Mouse (Mus musculus): ENCODE measurements at regions not wholly inside any gene's neighbourhood (a gene's known extent, or its start where the extent isn't known, plus 50 kb on each side); places are given as distances from the start of the nearest gene placed in this dataset.

- Histone ChIP-seq H3K9me3 (peaks cover 7% of the 10 kb centered on the region), H3K27me3 (replicated peaks) (peaks cover 7% of the 10 kb centered on the region), H3K4me3 (replicated peaks) (no peak overlapping the region), H3K4me1 (no peaks in the 10 kb centered on the region), H3K36me3 (replicated peaks; ENCODE audit: low read length) (no peaks in the 10 kb centered on the region)
- no peak for TF ChIP-seq GATA1 (IDR thresholded peaks at IDR 0.05; ENCODE audit: borderline replicate concordance, low read length)
- TF ChIP-seq FLI1 (IDR thresholded peaks at IDR 0.05; ENCODE audit: low read length) = no peak
Measured at GRCm38 (mm10) chr19:36213461-36213860, 93.6 kb upstream of the Ankrd1 start.

GRCm38 (mm10) chr19:36214188-36214968 is 94.5 kb upstream of the Ankrd1 start:
- Histone ChIP-seq H3K4me3 (replicated peaks) (no peak overlapping the region), H3K9me3 (peaks cover 7% of the 10 kb centered on the region), H3K36me3 (replicated peaks; ENCODE audit: low read length) (no peaks in the 10 kb centered on the region), H3K4me1 (no peaks in the 10 kb centered on the region), H3K27me3 (replicated peaks) (peaks cover 7% of the 10 kb centered on the region)
- TF ChIP-seq GATA1 (IDR thresholded peaks at IDR 0.05; ENCODE audit: borderline replicate concordance, low read length) (no peak), FLI1 (IDR thresholded peaks at IDR 0.05; ENCODE audit: low read length) (no peak)

- Histone ChIP-seq H3K27me3 (replicated peaks) (peaks cover 7% of the 10 kb centered on the region), H3K4me3 (replicated peaks) (no peak overlapping the region), H3K36me3 (replicated peaks; ENCODE audit: low read length) (no peaks in the 10 kb centered on the region), H3K4me1 (peaks cover 11% of the 10 kb centered on the region), H3K9me3 (peaks cover 7% of the 10 kb centered on the region)
- TF ChIP-seq FLI1 (IDR thresholded peaks at IDR 0.05; ENCODE audit: low read length) = no peak
- TF ChIP-seq GATA1 (IDR thresholded peaks at IDR 0.05; ENCODE audit: borderline replicate concordance, low read length) = no peak
Measured at GRCm38 (mm10) chr19:36217177-36217576, 97.3 kb upstream of the Ankrd1 start.

GRCm38 (mm10) chr19:36217605-36218004 is 97.7 kb upstream of the Ankrd1 start:
- peaks cover 14% of the 10 kb centered on the region for H3K4me1 ChIP-seq
- H3K9me3 ChIP-seq = peaks cover 7% of the 10 kb centered on the region
- no peaks in the 10 kb centered on the region for H3K36me3 ChIP-seq (replicated peaks; ENCODE audit: low read length)
- no peak overlapping the region for H3K4me3 ChIP-seq (replicated peaks)
- H3K27me3 ChIP-seq (replicated peaks) = peaks cover 7% of the 10 kb centered on the region
- TF ChIP-seq GATA1 (IDR thresholded peaks at IDR 0.05; ENCODE audit: borderline replicate concordance, low read length) = no peak
- TF ChIP-seq FLI1 (IDR thresholded peaks at IDR 0.05; ENCODE audit: low read length) = no peak

GRCm38 (mm10) chr19:36218921-36219320 is 99.0 kb upstream of the Ankrd1 start:
- Histone ChIP-seq H3K36me3 (replicated peaks; ENCODE audit: low read length) (no peaks in the 10 kb centered on the region), H3K27me3 (replicated peaks) (peaks cover 7% of the 10 kb centered on the region), H3K4me1 (peaks cover 17% of the 10 kb centered on the region), H3K4me3 (replicated peaks) (no peak overlapping the region), H3K9me3 (peaks cover 7% of the 10 kb centered on the region)
- TF ChIP-seq GATA1 (IDR thresholded peaks at IDR 0.05; ENCODE audit: borderline replicate concordance, low read length) (no peak), FLI1 (IDR thresholded peaks at IDR 0.05; ENCODE audit: low read length) (no peak)

- TF ChIP-seq FLI1 (IDR thresholded peaks at IDR 0.05; ENCODE audit: low read length) = no peak
- no peak for TF ChIP-seq GATA1 (IDR thresholded peaks at IDR 0.05; ENCODE audit: borderline replicate concordance, low read length)
- Histone ChIP-seq H3K36me3 (replicated peaks; ENCODE audit: low read length) (no peaks in the 10 kb centered on the region), H3K4me3 (replicated peaks) (no peak overlapping the region), H3K9me3 (peaks cover under 1% of the 10 kb centered on the region; the same call in 1 of the 2 replicates), H3K4me1 (peaks cover 30% of the 10 kb centered on the region), H3K27me3 (replicated peaks) (peaks cover 2% of the 10 kb centered on the region)
Measured at GRCm38 (mm10) chr19:36221104-36221503, 101.2 kb upstream of the Ankrd1 start.

GRCm38 (mm10) chr19:36221596-36221995 is 101.7 kb upstream of the Ankrd1 start:
- H3K36me3 ChIP-seq (replicated peaks; ENCODE audit: low read length) = no peaks in the 10 kb centered on the region
- H3K27me3 ChIP-seq (replicated peaks) = peaks cover 2% of the 10 kb centered on the region
- no peak overlapping the region for H3K4me3 ChIP-seq (replicated peaks)
- H3K9me3 ChIP-seq = no peaks in the 10 kb centered on the region
- TF ChIP-seq GATA1 (IDR thresholded peaks at IDR 0.05; ENCODE audit: borderline replicate concordance, low read length) (no peak), FLI1 (IDR thresholded peaks at IDR 0.05; ENCODE audit: low read length) (no peak)
- H3K4me1 ChIP-seq = peaks cover 30% of the 10 kb centered on the region

- Histone ChIP-seq H3K36me3 (replicated peaks; ENCODE audit: low read length) (no peaks in the 10 kb centered on the region), H3K4me3 (replicated peaks) (no peak overlapping the region), H3K9me3 (no peaks in the 10 kb centered on the region), H3K4me1 (peaks cover 30% of the 10 kb centered on the region), H3K27me3 (replicated peaks) (peaks cover 2% of the 10 kb centered on the region)
- TF ChIP-seq GATA1 (IDR thresholded peaks at IDR 0.05; ENCODE audit: borderline replicate concordance, low read length) = no peak
- TF ChIP-seq FLI1 (IDR thresholded peaks at IDR 0.05; ENCODE audit: low read length) = no peak
Measured at GRCm38 (mm10) chr19:36222198-36222597, 102.3 kb upstream of the Ankrd1 start.

- Histone ChIP-seq H3K27me3 (replicated peaks) (no peaks in the 10 kb centered on the region), H3K4me1 (peaks cover 32% of the 10 kb centered on the region), H3K36me3 (replicated peaks; ENCODE audit: low read length) (no peaks in the 10 kb centered on the region), H3K9me3 (no peaks in the 10 kb centered on the region), H3K4me3 (replicated peaks) (peak overlapping the region; percentile 75)
- no peak for TF ChIP-seq GATA1 (IDR thresholded peaks at IDR 0.05; ENCODE audit: borderline replicate concordance, low read length)
- no peak for TF ChIP-seq FLI1 (IDR thresholded peaks at IDR 0.05; ENCODE audit: low read length)
Measured at GRCm38 (mm10) chr19:36224518-36224917, 104.6 kb upstream of the Ankrd1 start.

- no peaks in the 10 kb centered on the region for H3K36me3 ChIP-seq (replicated peaks; ENCODE audit: low read length)
- no peaks in the 10 kb centered on the region for H3K27me3 ChIP-seq (replicated peaks)
- no peaks in the 10 kb centered on the region for H3K9me3 ChIP-seq
- TF ChIP-seq GATA1 (IDR thresholded peaks at IDR 0.05; ENCODE audit: borderline replicate concordance, low read length) = no peak
- H3K4me3 ChIP-seq (replicated peaks) = no peak overlapping the region
- H3K4me1 ChIP-seq = peaks cover 32% of the 10 kb centered on the region
Measured at GRCm38 (mm10) chr19:36225612-36226011, 105.7 kb upstream of the Ankrd1 start.

Data from megakaryocyte, embryonic 14.5 days (primary cell).